Mouse (Mus musculus) spleen, adult 2 months (tissue): ENCODE data around the gene Atg7. TPM values are rescaled to one million over a fixed set of nuclear protein-coding genes. Genes with fewer than 3 reads are reported as not detected.

ENCODE experiments used
- DNase-seq, 2 experiments: peaks; one replicate each; pipeline versions ENCODE4 v3.0.0 to v3.0.0-alpha.2; 2012 to 2021; ENCODE audit warnings: low spot score in 2 of 2, low read depth in 1 of 2
- H3K27ac ChIP-seq: fragments of 200-500 bp; 2 replicates; pipeline ENCODE4 v1.5.1; 2012; ENCODE audit warnings: low read length, inconsistent platforms; ENCODE audit not compliant: insufficient read depth
- H3K27me3 ChIP-seq: fragments of 200-500 bp; 2 replicates; pipeline ENCODE4 v1.6.1; 2012; ENCODE audit warnings: mild to moderate bottlenecking, moderate library complexity, low read length, inconsistent platforms; ENCODE audit not compliant: control insufficient read depth, insufficient read depth
- H3K36me3 ChIP-seq: fragments of 200-500 bp; 2 replicates; pipeline ENCODE4 v1.6.1; 2012; ENCODE audit warnings: mild to moderate bottlenecking, low read length, inconsistent platforms; ENCODE audit not compliant: control insufficient read depth, insufficient read depth
- H3K4me1 ChIP-seq: fragments of 200-500 bp; 2 replicates; pipeline ENCODE4 v1.6.1; 2011; ENCODE audit warnings: inconsistent platforms; ENCODE audit not compliant: control insufficient read depth, insufficient read depth, insufficient read length
- H3K4me3 ChIP-seq: fragments of 200-500 bp; 2 replicates; pipeline ENCODE4 v1.5.1; 2011; ENCODE audit warnings: mild to moderate bottlenecking, inconsistent platforms; ENCODE audit not compliant: insufficient read depth, insufficient read length; ENCODE audit errors: extremely low read depth
- CTCF ChIP-seq: fragments of 200-500 bp; IDR thresholded peaks from 2 replicates; pipeline ENCODE4 v1.5.1; 2011; ENCODE audit warnings: mild to moderate bottlenecking, inconsistent platforms; ENCODE audit not compliant: insufficient read depth, insufficient read length, insufficient replicate concordance; ENCODE audit errors: extremely low read depth
- POLR2A ChIP-seq: fragments of 200-500 bp; IDR thresholded peaks from 2 replicates; pipeline ENCODE4 v1.6.1; 2011; ENCODE audit warnings: low read depth, low read length, inconsistent platforms
- WGBS: fragments of 180-500 bp; shearing (Covaris S2); methylation state at CpG from one replicate; pipeline ENCODE4 v1.1.7; 2018; 5-methylcytosine and 5-hydroxymethylcytosine counted together
- polyA plus RNA-seq: library from polyadenylated mRNA; depleted of rRNA; stranded (reverse); fragments of >200 nt; gene quantifications from 2 replicates; pipeline ENCODE4 v1.2.3, GENCODE M21; 2012

Gene Atg7
- polyA plus RNA-seq, 1 experiment, result 11.7 TPM

DNA sequence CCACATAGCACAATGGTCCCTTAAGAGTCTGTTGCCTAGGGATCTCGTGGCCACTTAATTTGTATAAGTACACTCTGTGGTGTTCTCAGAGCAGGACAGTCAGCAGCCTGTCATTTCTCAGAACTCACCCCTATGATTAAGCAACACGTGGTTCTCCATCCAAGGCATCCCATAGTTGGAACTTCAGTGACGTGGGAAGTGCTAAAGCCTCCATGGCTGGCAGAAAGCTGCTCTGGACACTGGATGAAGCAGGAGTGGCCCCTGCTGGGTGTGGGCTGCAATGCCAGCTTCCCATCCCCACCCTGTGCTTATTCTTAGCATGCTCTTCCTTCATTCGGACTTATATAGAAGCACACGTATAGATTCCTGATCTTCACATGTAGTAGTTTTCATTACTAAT is 55.7 kb downstream of the Atg7 start:
- no peak for TF ChIP-seq CTCF
- TF ChIP-seq POLR2A, result no peak
- Histone ChIP-seq H3K27me3 (no peaks in the 10 kb centered on the region), H3K27ac (no peak overlapping the region), H3K4me1 (no peaks in the 10 kb centered on the region), H3K4me3 (no peak overlapping the region), H3K36me3 (peaks cover 4% of the 10 kb centered on the region)
- 81% methylated on average over 5 of the region's 5 CpGs for WGBS
- DNase-seq, result no peak

DNA sequence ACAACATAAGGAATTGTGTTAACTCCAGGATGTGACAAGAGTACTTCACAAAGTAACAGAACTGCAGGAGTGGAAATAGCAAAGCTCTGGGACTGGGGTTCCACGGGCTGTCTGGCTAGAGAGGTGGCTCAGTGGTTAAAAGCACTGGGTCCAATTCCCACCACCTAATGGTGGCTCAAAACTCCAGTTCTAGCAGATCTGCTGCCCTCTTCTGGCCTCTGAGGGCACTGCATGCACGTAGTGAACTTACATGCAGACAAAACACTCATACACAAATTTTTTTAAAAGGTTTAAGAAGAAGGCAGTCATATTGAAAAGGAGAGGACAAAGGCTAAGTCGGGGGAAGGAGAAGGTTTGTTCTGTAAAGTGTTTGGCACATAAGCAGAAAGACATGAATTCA is 57.8 kb downstream of the Atg7 start:
- peaks cover 6% of the 10 kb centered on the region for H3K36me3 ChIP-seq
- H3K27me3 ChIP-seq, result no peaks in the 10 kb centered on the region
- no peak overlapping the region for H3K27ac ChIP-seq
- no peaks in the 10 kb centered on the region for H3K4me1 ChIP-seq
- 87% methylated on average over 3 of the region's 3 CpGs for WGBS
- TF ChIP-seq POLR2A, result no peak
- TF ChIP-seq CTCF, result peak; percentile 12; the same call in 1 of the 2 replicates
- no peak overlapping the region for H3K4me3 ChIP-seq
- no peak for DNase-seq

DNA sequence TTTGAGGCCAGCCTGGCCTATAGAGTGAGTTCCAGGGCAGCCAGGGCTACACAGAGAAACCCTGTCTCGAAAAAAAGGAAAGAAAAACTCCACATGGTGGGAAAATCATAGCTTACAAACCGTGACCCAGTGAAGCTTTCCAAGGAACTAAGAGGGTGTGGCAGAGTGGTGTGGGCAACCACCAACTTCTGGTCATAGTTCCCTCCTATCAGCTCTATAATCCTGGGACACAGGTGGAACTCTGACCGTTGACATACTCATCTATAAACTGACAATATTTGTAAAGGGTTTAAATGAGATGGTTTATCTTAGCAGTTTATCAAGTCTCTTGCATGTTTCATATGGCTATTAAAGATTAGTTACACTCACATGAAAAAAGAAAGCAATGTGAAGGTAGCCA is 64.1 kb downstream of the Atg7 start:
- DNase-seq, result no peak
- TF ChIP-seq POLR2A (no peak), CTCF (no peak)
- Histone ChIP-seq H3K4me3 (no peak overlapping the region), H3K27ac (no peak overlapping the region), H3K4me1 (no peaks in the 10 kb centered on the region), H3K36me3 (peaks cover 8% of the 10 kb centered on the region), H3K27me3 (no peaks in the 10 kb centered on the region)
- WGBS, result 76% methylated on average over 3 of the region's 3 CpGs

DNA sequence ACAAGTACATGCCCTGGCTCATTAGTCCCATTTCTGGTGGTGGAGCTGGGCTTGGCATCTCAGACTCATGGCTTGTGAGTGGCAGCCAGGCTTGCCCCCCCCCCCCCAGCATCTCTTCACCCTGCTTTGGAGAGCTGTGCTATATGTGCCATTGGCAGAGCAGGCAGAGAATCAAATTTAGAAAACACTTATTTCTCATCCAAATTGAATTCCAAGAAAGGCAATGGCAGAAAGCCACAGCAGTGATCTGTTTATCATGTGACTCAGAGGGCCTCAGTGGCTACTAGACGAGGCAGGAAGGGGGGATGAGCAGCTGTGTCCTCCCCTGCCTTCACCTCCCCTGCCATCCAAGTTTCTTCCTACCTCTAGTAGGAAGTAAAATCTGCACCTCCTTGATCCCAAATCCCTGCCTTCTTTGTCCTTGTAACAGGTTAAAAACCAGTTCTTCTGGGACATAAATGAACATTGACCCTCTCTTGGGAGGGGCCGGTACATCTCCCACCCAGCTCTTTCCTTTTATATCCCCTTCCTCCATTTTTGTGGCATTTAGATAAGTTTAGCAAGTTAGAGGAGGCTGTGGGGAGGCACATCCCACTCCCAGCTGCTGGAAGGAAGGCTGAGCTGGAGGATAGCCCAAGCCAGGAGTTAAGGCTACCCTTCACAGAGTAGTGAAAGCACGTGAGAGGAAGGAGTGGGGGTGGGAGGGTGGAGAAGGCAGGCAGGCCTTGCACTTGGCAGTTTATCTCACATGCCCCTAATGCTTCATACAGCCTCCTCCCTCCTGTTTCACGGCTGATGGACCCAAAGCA is 69.5 kb downstream of the Atg7 start:
- H3K4me3 ChIP-seq, result no peak overlapping the region
- 81% methylated on average over 4 of the region's 4 CpGs for WGBS
- TF ChIP-seq CTCF (no peak), POLR2A (no peak)
- H3K27me3 ChIP-seq, result no peaks in the 10 kb centered on the region
- peaks cover 9% of the 10 kb centered on the region for H3K36me3 ChIP-seq
- DNase-seq, result no peak
- H3K27ac ChIP-seq, result no peak overlapping the region
- no peaks in the 10 kb centered on the region for H3K4me1 ChIP-seq

DNA sequence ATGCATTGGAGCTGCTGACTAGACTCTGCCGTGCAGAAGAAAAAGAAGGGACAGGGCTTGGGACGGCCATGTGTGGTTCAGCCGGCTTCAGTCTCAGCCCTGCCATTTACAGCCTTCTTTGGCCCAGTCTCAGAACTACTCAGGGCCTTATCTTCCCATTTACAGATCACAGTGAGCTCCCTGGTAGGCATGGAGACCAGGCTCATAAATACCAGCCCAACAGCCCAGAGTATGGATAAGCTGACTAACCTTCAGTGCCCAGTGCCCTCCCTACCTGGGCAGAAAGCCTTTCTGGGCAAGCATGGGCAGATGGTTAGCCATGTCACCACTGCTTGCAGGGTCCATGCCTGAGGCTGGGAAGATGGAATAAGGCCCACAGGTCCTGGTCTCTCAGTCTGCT is 70.6 kb downstream of the Atg7 start:
- TF ChIP-seq CTCF (no peak), POLR2A (no peak)
- H3K27ac ChIP-seq, result no peak overlapping the region
- no peak overlapping the region for H3K4me3 ChIP-seq
- H3K27me3 ChIP-seq, result no peaks in the 10 kb centered on the region
- peaks cover 7% of the 10 kb centered on the region for H3K36me3 ChIP-seq
- no peak for DNase-seq
- no peaks in the 10 kb centered on the region for H3K4me1 ChIP-seq
- 88% methylated on average over 3 of the region's 3 CpGs for WGBS

DNA sequence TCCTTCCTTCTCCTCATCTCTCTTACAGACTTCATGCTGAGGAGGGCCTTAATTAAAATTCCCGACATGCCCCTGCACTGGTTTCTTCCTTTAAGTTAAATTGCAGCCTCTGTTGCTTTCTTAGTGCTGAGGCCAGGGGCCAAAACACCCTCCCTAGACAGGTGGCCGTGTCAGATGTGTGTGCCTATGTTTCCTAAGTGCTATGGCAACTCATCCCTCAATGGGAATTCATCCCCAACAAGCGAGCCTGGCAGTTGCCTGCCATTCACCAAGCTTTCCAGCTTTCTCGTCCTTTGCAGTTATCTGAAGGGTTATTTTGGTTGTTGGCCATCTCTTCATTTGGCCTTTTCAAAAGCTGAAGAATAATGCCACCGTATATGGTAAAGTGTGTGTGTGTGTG is 71.8 kb downstream of the Atg7 start:
- Histone ChIP-seq H3K4me3 (no peak overlapping the region), H3K27ac (no peak overlapping the region), H3K27me3 (no peaks in the 10 kb centered on the region), H3K36me3 (peaks cover 7% of the 10 kb centered on the region), H3K4me1 (no peaks in the 10 kb centered on the region)
- TF ChIP-seq POLR2A (no peak), CTCF (no peak)
- no peak for DNase-seq
- whole genome bisulfite sequencing, result 86% methylated on average over 5 of the region's 5 CpGs

DNA sequence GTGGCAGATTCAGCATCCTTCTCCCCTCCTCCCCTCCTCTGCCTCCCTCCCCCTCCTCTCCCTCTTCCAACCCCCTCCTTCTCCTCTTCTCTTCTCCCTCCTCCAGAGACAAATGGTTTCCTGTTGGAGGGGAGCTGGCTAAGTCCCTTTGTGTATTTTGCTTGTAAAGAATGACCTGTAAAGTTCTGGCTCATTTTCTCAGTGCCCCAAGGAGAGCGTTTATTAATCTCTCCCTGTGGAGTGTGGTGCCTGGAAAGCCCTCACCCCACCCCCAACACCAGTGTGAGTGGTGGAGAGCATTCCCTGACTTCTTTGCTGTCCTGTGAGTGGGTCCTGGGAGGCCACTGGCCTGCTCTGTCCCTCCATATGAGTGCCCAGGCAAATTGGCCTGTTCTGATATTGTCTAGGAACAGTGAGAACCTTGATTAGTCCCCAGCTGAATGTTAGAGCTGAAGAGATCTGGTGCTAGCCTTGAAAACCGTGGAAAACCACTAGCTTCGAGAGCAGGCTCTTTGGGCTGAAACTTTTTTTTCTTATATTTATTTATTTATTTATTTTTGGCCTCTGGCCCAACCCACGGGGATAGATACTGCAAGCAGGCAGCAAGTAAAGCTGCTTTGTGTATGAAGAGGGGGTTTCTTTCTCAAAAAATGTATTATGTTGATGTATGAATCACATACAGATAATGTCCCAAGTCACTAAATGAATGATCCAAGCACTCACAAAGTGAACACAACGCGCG is 72.6 kb downstream of the Atg7 start:
- H3K4me3 ChIP-seq, result no peak overlapping the region
- no peak overlapping the region for H3K27ac ChIP-seq
- TF ChIP-seq CTCF (no peak), POLR2A (no peak)
- no peak for DNase-seq
- H3K4me1 ChIP-seq, result no peaks in the 10 kb centered on the region
- WGBS, result 87% methylated on average over 7 of the region's 7 CpGs
- H3K36me3 ChIP-seq, result peaks cover 7% of the 10 kb centered on the region
- H3K27me3 ChIP-seq, result no peaks in the 10 kb centered on the region
